Mouse (Mus musculus) adrenal gland, postnatal 25 days (tissue): ENCODE data around the gene Piezo1. TPM values are rescaled to one million over a fixed set of nuclear protein-coding genes. Genes with fewer than 3 reads are reported as not detected.

Experiments used
- DNase-seq: peaks from one replicate; pipeline ENCODE4 v3.0.0; 2021; ENCODE audit warnings: mixed read lengths
- total RNA-seq: library from RNA; stranded (reverse); gene quantifications from 2 replicates; pipeline ENCODE4 v1.2.3, GENCODE M21; 2021

Gene Piezo1
- total RNA-seq, 1 experiment from 2014 or later = 20.1 TPM

DNA sequence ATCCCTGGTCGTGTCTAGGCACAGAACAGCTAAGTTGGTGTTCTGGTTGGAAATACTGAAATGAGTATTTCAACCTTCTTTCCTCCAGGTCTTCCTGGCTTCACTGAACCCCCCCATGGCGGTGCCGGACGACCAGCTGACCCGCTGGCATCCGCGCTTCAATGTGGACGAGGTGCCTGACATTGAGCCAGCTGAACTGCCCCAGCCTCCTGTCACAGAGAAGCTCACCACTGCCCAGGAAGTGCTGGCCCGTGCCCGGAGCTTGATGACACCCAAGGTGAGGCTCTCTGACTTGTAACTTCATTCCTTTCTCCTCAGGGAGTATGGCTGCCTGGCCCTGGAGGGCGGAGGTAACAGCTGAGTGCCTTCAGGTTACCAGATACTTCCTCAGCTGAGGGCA, 20.0 kb upstream of the Piezo1 start:
- DNase-seq = no peak

DNA sequence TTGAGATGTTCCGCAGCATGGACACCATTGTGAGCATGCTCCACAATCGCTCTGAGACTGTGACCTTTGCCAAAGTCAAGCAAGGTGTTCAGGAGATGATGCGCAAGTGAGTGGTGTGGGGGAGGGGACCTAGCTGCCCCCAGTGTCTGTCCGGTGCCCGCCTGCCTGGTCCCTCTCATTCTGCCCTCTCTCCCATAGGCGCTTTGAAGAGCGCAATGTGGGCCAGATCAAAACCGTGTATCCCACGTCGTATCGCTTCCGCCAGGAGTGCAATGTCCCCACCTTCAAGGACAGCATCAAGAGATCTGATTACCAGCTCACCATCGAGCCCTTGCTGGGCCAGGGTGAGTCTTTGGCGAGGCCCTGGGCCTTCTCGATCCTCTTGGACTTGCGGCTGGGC, 18.9 kb upstream of the Piezo1 start:
- DNase-seq = no peak

GRCm38 (mm10) chr8:122569329-122569728, 18.2 kb upstream of the Piezo1 start:
- no peak for DNase-seq

DNA sequence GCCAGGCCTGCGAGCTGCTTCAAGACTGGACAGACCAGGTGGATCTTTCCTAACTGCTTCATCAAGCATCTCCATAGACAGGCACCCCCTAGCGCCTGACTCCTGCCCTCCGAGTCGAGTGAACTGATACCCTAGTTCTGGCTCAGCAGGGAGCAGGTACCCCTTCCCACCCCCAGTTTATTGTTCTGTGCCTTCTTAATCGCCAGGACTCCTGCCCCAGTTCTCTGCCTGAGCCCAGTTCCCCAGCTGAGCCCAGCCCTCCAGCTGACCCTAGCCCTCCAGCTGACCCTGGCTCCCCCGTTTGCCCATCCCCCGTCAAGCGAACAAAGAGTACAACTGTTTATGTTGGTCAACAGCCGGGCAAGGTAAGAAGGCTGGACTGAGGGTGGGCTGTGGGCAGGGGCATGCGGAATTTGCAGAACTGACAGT, 17.8 kb upstream of the Piezo1 start:
- no peak for DNase-seq

DNA sequence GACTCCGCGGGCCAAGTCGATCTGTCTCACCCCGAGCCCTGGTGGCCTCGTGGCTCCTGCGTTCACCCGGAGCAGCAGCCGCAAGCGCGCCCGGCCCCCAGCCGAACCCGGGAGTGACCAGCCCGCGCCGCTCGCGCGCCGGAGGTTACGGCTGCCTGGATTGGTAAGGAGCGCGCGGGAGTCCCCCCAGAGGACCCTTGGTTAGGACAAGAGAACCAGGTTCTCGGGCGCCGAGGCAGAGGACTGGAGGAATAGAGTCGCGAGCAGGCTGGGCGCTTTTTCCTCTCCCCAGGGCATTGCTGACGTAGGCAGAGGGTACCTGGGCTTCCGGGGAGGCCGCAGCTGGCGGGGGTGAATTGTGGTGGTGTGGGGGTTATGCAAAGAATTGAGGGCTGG, 17.0 kb upstream of the Piezo1 start:
- no peak for DNase-seq

GRCm38 (mm10) chr8:122567361-122568108, 16.4 kb upstream of the Piezo1 start, which contains the start of gene Cdt1:
Gene Cdt1, plus strand, starts transcription at chr8:122568015.
- peak; percentile 96 for DNase-seq

- peak; percentile 38 for DNase-seq
Observed at GRCm38 (mm10) chr8:122566766-122567165, 15.6 kb upstream of the Piezo1 start.

DNA sequence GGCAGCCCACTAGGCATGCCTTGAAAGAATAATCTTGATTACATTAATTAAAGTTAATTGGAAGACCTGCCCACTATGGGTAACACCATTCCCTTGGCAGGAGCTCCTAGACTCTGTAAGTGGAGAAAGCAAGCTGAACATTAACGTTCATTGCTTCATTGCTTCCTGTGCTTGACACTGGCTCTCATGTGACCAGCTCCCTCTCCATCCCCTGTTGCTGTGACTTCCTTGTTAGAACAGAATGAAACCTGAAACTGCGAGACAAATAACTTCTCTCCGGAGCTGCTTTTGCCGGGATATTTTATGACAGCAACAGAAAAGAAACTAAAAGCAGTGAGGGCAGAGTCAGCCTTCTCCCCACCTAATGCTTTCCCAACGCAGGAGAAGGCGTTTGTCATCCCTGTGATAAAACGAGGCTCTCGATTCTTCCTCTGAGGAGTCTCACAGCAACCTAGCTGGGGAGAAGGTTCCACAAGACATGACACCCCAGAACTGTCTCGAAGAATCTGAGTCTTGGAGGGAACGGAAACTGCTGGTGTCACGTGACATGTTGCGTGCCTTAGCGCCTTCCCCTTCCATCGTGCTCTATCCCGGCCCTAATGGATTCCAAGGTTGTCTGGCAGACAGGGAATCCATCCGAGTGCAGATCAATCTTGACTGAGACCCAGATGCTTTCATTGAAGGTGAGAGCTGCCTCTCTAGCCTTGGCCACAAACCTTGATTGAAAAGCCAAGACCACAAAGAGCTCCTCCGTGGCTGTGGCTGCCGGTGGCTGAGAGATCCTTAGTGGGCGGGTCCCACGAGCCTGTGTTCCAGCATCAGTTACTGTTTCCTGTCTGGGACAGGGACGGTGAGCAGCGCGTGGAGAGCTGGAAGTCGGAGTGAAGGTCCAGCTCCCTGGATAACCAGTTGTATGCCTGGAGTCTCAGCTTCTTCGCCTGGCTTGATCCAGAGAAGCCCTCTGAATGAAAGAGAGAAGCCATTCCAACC, 13.5 kb upstream of the Piezo1 start:
- no peak for DNase-seq

GRCm38 (mm10) chr8:122561199-122561598, 10.1 kb upstream of the Piezo1 start:
- no peak for DNase-seq

- DNase-seq = no peak
Observed at GRCm38 (mm10) chr8:122558671-122559349, 7.7 kb upstream of the Piezo1 start.

GRCm38 (mm10) chr8:122557248-122558038, 6.3 kb upstream of the Piezo1 start:
- no peak for DNase-seq

- DNase-seq = peak; percentile 54
Observed at GRCm38 (mm10) chr8:122556030-122557009, 5.2 kb upstream of the Piezo1 start.

GRCm38 (mm10) chr8:122554786-122555185, 3.7 kb upstream of the Piezo1 start:
- DNase-seq = no peak

DNA sequence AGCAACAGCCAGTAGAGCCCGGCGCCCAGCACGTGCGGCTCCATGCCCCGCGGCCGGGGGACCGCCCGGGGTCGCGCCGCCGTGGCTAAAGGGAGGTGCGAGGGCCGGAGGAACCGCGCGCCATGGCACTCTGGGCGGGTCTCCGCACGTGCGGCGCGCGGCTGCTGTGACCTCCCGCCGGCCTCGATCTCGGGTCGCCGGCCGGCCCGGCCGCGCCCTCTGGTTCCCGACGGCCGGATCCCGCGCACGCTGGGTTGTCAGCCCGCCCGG, 199 bp downstream of the Piezo1 start:
- DNase-seq = no peak

GRCm38 (mm10) chr8:122550234-122550994, 715 bp downstream of the Piezo1 start:
- DNase-seq = peak; percentile 64

GRCm38 (mm10) chr8:122548891-122549439, 2.2 kb downstream of the Piezo1 start:
- DNase-seq = no peak

- DNase-seq = no peak
Observed at GRCm38 (mm10) chr8:122548331-122548730, 2.8 kb downstream of the Piezo1 start.

DNA sequence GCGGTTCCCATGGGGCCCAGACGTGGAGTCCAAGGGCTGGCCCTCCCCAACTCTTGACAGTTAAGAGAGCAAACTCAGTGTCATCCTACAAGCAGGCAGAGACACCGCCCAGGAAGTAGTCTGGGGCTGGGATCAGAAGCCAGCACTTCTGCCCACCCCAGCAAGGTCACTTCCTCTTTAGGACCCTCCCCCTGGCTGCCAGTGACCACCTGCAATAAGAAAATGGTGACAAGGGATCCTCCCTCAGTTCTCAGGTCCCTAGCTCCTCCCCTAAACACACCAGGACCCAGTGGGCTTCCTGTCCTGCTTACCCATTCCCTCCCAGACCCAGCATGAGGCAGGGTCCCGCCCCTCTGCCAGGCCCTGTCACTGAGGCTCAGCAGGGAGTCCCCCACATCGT, 3.3 kb downstream of the Piezo1 start:
- DNase-seq = no peak

- peak; percentile 55 for DNase-seq
Observed at GRCm38 (mm10) chr8:122546811-122547453, 4.2 kb downstream of the Piezo1 start.
